Mouse (Mus musculus) liver, postnatal 0 days (tissue): ENCODE results near the gene Phrf1.

ENCODE experiments used
- CTCF ChIP-seq: sonication (generic); IDR thresholded peaks from 2 replicates; pipeline ENCODE4 v1.5.1; 2016; ENCODE audit warnings: antibody characterized with exemption, low read depth
- EP300 ChIP-seq: IDR thresholded peaks from 2 replicates; pipeline ENCODE4 v1.6.1; 2016; ENCODE audit warnings: antibody characterized with exemption, low read depth, mild to moderate bottlenecking

DNA sequence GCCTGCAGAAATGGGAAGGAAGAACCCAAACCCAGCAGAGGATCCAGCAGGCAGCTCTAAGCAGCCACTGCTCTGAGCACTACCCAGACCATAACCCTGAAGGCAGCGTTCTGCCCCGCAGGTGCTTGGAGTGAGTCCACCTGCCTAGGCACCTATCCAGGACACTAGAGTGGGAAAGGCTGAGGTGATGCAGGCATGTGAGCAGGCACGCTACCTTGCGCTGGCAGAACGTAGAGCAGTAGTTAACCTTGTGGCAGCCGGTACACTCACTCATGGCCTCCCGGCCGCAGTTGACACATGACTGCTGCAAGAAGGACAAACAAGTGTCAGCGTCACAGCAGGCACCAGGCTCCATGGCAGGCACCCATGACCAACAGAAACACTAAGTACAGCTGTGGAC, 72.8 kb downstream of the Phrf1 start:
- TF ChIP-seq CTCF, result no peak
- TF ChIP-seq EP300, result no peak
